Mouse (Mus musculus) olfactory bulb, adult 2 months (tissue): Measurements from ENCODE around the gene Flt3.

ENCODE experiments used
- CTCF ChIP-seq: fragments of 200-500 bp; IDR thresholded peaks from 2 replicates; pipeline ENCODE4 v1.5.1; 2012; ENCODE audit warnings: low read depth, mild to moderate bottlenecking, low read length, moderate library complexity; ENCODE audit not compliant: insufficient read depth
- POLR2A ChIP-seq: fragments of 200-500 bp; IDR thresholded peaks from 2 replicates; pipeline ENCODE4 v1.6.1; 2012; ENCODE audit warnings: mild to moderate bottlenecking, low read depth, low read length, moderate library complexity; ENCODE audit not compliant: insufficient read depth

DNA sequence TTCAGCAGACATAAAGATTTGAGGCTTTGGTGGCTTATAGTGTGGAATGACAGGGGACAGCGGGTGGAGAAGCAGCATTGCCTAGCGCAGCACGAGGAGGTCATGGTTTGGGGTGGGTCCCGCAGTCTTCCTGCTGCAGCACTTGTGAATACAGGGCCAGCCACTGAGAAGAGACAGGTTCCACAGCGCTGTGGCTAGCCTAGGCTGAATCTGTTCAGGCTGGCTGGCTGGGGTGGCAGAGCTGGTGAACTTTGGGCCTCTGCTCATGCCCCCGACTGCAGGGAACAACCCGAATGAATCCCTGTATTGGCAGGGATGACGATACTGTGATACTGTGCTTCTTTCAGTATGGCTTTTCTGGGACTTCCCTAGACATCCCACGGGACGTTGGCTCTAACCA is 56.4 kb downstream of the Flt3 start:
- no peak for TF ChIP-seq POLR2A
- TF ChIP-seq CTCF: no peak
